Mouse (Mus musculus): ENCODE measurements around the gene Olfr1465. TPM values are rescaled to one million over a fixed set of nuclear protein-coding genes. Genes with fewer than 3 reads are reported as not detected.

The Olfr1465 gene
- polyA plus RNA-seq (2015; fragmentation: Nextera tagmentation; extraction: Ambion mirVana): not detected in 2 replicates

DNA sequence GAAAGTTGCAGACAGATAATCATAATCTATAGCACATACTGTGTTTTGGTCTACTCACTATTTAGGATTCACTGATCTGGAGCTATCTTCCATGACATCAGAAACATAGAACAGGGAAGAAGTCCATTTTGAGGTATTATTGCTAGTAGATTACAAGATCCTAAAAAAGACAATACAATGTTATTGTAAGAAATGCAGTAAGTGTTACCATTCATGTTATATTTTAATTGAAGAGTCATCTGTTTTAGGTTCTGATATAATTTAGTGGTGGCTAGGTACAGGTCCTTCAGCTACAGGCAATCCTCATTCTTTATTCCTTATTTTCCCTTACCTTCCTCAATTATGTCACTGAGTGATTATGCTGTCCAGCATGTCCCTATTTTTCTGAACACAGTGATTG lies at the start of gene Olfr1465:
Olfr1465 (minus strand) TSS at position 101 of the 400 bp plus-strand sequence.
- H3K36me3 ChIP-seq: no peaks in the 10 kb centered on the region
- H3K9me3 ChIP-seq: peaks cover 9% of the 10 kb centered on the region; the same call in 1 of the 2 replicates
- H3K4me3 ChIP-seq: no peak within 1 kb of the TSS
- no peaks in the 10 kb centered on the region for H3K27me3 ChIP-seq
- no peaks in the 10 kb centered on the region for H3K4me1 ChIP-seq
- no peak within 1 kb of the TSS for H3K4me2 ChIP-seq (replicated peaks)
- H3K27ac ChIP-seq (replicated peaks): no peak within 1 kb of the TSS
- H3K9ac ChIP-seq (replicated peaks): no peak within 1 kb of the TSS
- ATAC-seq (replicated peaks): no peak

DNA sequence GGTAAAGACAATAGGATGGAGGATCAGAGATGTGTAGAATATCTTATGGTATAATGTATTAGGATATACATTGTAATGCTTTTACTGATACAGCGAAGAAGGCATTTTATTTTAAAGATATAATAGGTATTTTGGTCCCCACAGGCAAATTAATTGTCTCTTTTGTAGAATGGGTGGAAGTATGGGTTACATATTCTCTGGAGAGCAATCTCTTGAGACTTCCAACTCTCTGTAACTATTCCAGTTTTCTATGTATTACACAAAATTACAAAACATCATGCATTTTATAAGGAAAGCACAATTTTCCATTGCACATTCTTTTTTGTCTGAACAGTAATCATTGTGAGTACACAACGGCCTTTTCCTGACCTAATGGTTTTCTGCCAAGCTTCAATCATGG lies 46.6 kb upstream of the Olfr1465 start, which contains the start of gene Olfr1467:
Olfr1467 (plus strand) TSS at position 301 of the 400 bp plus-strand sequence.
- no peak within 1 kb of the TSS for H3K4me2 ChIP-seq (replicated peaks)
- no peak within 1 kb of the TSS for H3K4me3 ChIP-seq
- H3K27ac ChIP-seq (replicated peaks): no peak within 1 kb of the TSS
- no peaks in the 10 kb centered on the region for H3K4me1 ChIP-seq
- 62% methylated on average over 2 of the region's 2 CpGs for WGBS
- peaks cover 22% of the 10 kb centered on the region for H3K9me3 ChIP-seq
- H3K9ac ChIP-seq (replicated peaks): no peak within 1 kb of the TSS
- no peaks in the 10 kb centered on the region for H3K36me3 ChIP-seq
- no peak for ATAC-seq (replicated peaks)
- no peaks in the 10 kb centered on the region for H3K27me3 ChIP-seq

DNA sequence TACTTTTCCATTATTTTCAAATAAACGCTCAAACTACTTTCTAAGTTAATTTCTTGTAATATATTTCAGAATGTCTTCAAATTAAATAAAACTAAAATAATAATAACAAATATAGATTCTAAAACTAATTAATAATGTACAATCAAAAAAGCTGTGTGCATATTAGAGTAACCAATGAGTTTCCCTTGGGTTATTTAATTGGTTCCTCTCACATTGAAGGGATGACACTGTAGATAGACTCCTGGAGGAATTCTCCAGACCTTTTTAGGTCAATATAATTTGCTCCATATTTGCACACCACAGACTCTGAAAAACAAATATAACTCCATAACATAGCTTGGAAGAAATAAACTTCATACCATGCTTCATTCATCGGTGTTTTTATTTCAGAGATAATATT lies 23.2 kb upstream of the Olfr1465 start, which contains the start of gene Olfr1466:
Olfr1466 (plus strand) TSS at position 301 of the 400 bp plus-strand sequence.
- H3K27me3 ChIP-seq: no peaks in the 10 kb centered on the region
- H3K36me3 ChIP-seq: no peaks in the 10 kb centered on the region
- H3K9me3 ChIP-seq: 0 out of 2 replicates have a peak, but pooled peaks cover 21% of the 10 kb centered on the region
- H3K9ac ChIP-seq (replicated peaks): no peak within 1 kb of the TSS
- no peaks in the 10 kb centered on the region for H3K4me1 ChIP-seq
- H3K4me3 ChIP-seq: no peak within 1 kb of the TSS
- ATAC-seq (replicated peaks): no peak
- no peak within 1 kb of the TSS for H3K4me2 ChIP-seq (replicated peaks)
- no peak within 1 kb of the TSS for H3K27ac ChIP-seq (replicated peaks)
- WGBS: 95% methylated on average over 2 of the region's 2 CpGs

Other genes with a start within 250 kb of the Olfr1465 start
- gene Olfr1457, start 217.7 kb downstream of the Olfr1465 start, polyA plus RNA-seq (2015; fragmentation: Nextera tagmentation; extraction: Ambion mirVana): not detected in 2 replicates
- not detected in 2 replicates for gene Olfr1458, start 208.8 kb downstream of the Olfr1465 start, polyA plus RNA-seq (2015; fragmentation: Nextera tagmentation; extraction: Ambion mirVana)
- gene Olfr1459, start 166.0 kb downstream of the Olfr1465 start, polyA plus RNA-seq (2015; fragmentation: Nextera tagmentation; extraction: Ambion mirVana): not detected in 2 replicates
- not detected in 2 replicates for gene Olfr1461, start 152.5 kb downstream of the Olfr1465 start, polyA plus RNA-seq (2015; fragmentation: Nextera tagmentation; extraction: Ambion mirVana)
- not detected in 2 replicates for gene Olfr1462, start 129.8 kb downstream of the Olfr1465 start, polyA plus RNA-seq (2015; fragmentation: Nextera tagmentation; extraction: Ambion mirVana)
- gene Olfr1463, start 84.2 kb downstream of the Olfr1465 start, polyA plus RNA-seq (2015; fragmentation: Nextera tagmentation; extraction: Ambion mirVana): not detected in 2 replicates
- gene Olfr1466, start 23.3 kb upstream of the Olfr1465 start, polyA plus RNA-seq (2015; fragmentation: Nextera tagmentation; extraction: Ambion mirVana): not detected in 2 replicates
- not detected in 2 replicates for gene Olfr1467, start 46.7 kb upstream of the Olfr1465 start, polyA plus RNA-seq (2015; fragmentation: Nextera tagmentation; extraction: Ambion mirVana)
- not detected in 2 replicates for gene Olfr1469, start 92.3 kb upstream of the Olfr1465 start, polyA plus RNA-seq (2015; fragmentation: Nextera tagmentation; extraction: Ambion mirVana)
- not detected in 2 replicates for gene Olfr1471, start 127.9 kb upstream of the Olfr1465 start, polyA plus RNA-seq (2015; fragmentation: Nextera tagmentation; extraction: Ambion mirVana)
- gene Olfr1472, start 140.5 kb upstream of the Olfr1465 start, polyA plus RNA-seq (2015; fragmentation: Nextera tagmentation; extraction: Ambion mirVana): not detected in 2 replicates
- gene Olfr1474, start 154.0 kb upstream of the Olfr1465 start, polyA plus RNA-seq (2015; fragmentation: Nextera tagmentation; extraction: Ambion mirVana): not detected in 2 replicates
- gene Olfr1475, start 164.7 kb upstream of the Olfr1465 start, polyA plus RNA-seq (2015; fragmentation: Nextera tagmentation; extraction: Ambion mirVana): not detected in 2 replicates
- gene Olfr1477, start 185.0 kb upstream of the Olfr1465 start, polyA plus RNA-seq (2015; fragmentation: Nextera tagmentation; extraction: Ambion mirVana): not detected in 2 replicates
- gene Olfr1480, start 212.4 kb upstream of the Olfr1465 start, polyA plus RNA-seq (2015; fragmentation: Nextera tagmentation; extraction: Ambion mirVana): not detected in 2 replicates

Data from forebrain, embryonic 15.5 days (tissue).